Mouse (Mus musculus) liver, postnatal 0 days (tissue): ENCODE measurements around the gene Cacnb4.

ENCODE experiments used
- CTCF ChIP-seq: sonication (generic); IDR thresholded peaks from 2 replicates; pipeline ENCODE4 v1.5.1; 2016; ENCODE audit warnings: antibody characterized with exemption, low read depth
- EP300 ChIP-seq: IDR thresholded peaks from 2 replicates; pipeline ENCODE4 v1.6.1; 2016; ENCODE audit warnings: antibody characterized with exemption, low read depth, mild to moderate bottlenecking

GRCm38 (mm10) chr2:52694604-52695003 lies 18.0 kb upstream of the Cacnb4 start:
- TF ChIP-seq CTCF (no peak), EP300 (no peak)
